Mouse (Mus musculus): ENCODE data around the gene Emd. TPM values are rescaled to one million over a fixed set of nuclear protein-coding genes. Genes with fewer than 3 reads are reported as not detected.

Emd gene
- polyA plus RNA-seq (2015; fragmentation: Nextera tagmentation; extraction: Ambion mirVana), result 8.9 and 9.7 TPM in 2 replicates

DNA sequence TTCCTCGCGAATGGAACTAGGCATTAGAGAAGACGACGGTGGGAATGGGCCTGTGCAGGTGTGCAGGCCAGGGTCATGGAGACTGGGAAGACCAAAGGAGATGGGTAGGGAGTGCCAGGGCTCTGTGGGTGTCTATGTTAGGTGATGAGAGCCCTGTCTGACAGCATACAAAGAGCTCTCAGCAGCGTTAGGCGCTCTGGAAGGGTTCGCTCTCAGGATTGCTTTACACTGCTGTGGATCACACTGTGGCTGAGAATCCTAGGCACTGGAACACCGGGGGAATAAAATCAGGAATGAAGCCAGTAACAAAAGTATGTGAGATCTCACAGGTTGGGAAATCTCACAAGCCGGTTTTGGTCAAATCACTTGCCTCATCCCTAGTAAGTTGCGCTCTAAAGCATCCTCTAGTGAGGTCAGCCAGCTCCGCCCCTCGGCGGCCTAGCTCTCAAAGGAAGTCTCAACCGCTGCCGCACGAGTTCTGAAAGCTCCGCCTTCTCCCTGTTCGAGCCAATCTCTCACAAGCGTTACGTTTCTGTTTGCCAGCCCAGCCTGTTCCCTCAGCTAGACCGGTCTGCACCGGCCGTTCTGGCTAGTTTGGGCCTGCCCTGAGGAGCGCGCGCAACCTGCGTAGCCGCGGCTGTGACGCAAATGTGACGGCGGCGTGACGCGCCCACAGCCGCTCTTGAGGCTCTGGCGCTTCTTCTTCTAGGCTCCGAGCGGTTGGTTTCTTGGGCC is at the start of gene Emd:
Emd (plus strand) TSS at position 535 of the 735 bp plus-strand sequence.

DNA sequence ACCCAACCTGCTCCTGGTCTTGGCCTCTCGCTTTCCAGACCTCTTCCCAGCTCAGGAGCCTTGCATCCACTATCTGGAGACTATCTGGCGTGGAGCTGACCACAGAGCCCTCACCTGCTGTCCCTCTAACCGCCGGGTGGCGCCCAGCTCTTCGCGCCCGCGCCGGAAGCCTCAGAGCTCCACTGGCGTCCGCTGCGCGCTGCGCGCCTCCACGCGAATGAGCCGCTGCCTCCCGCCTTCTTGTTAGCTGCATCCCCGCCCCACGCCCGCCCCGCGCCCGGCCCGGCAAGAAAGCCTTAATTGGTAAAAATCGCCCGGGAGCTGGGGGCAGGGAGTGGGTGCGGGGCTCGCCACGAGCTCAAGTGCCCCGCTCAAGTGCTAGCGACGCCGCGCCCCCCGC is 4.9 kb upstream of the Emd start, which contains the start of gene Flna:
Flna (minus strand) TSS at position 206 of the 400 bp plus-strand sequence.

DNA sequence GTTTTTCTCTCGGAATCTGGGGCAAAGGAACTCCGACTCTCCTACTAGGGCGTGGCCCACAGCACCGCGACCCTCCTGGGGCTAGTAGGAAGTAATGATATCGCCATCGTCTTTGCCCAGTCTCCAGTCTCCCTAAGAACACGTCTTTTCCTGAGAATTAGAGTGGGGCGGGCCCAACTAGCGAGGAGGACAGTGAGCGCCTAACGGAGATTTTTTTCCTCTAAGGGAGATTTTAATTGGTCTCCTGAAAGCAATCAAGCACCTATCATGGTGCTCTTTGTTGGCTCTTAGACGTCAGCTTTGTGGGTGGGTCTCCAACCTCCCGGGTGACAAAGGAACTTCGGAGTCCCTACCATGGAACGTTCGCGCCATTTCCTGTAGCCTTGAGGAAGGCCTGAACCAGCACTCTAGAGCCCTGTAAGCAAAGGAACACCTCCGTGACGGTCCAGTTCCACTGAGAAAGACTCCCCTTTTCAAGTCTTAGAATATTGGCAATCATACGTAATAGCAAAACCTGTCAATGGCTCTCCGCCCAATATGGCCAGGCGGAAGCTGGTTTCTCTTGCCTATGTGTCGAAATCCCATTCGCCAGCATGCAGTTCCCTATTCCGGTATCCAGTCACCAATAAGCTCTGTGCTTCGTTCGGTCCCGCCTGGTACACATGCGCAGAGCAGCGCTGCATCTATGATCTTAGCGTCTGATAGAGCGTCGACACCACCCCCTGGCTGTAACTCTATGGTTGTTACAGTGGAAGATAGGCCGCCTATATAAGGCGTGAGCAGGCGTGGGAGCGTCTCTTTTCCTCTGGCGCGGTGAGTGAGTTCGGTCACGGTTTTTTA is 15.8 kb downstream of the Emd start, which contains the start of gene Rpl10:
Rpl10 (plus strand) TSS at position 751 of the 840 bp plus-strand sequence.

DNA sequence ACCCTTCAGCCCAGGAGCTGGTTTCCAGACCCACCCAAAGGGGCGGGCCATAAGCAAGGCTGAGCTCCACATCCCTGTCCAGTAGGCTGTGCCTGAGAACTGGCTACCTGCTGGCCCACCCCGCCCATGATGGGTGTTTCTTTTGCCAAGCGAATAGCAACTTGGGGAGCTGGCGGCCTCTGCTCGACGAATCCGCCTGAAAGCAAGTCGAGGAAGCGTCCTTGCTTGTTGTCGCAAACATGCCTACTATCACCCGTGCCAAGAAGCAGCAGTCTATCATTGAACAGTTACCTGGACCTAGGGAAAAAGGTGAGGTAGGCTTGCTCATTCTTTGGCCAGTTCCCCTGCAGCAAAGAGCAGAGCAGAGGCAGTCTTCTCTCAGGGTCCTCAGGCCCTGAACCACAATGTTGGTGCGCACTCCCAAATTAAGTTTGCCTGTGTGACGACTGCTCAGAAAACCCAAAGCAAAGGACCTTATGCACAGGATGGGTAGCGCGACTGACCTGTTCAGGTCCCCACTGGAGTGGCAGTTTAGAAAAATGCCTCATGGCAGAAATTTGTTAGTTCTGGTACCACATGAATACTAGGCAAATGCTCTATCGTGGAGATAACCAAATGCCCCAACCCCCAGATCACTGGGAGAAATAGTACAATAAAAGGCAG is 27.4 kb downstream of the Emd start, which contains the start of the genes Taz and Dnase1l1:
Taz (plus strand) TSS at position 181 of the 663 bp plus-strand sequence.
Dnase1l1 (minus strand) TSS at position 606 of the 663 bp plus-strand sequence.

DNA sequence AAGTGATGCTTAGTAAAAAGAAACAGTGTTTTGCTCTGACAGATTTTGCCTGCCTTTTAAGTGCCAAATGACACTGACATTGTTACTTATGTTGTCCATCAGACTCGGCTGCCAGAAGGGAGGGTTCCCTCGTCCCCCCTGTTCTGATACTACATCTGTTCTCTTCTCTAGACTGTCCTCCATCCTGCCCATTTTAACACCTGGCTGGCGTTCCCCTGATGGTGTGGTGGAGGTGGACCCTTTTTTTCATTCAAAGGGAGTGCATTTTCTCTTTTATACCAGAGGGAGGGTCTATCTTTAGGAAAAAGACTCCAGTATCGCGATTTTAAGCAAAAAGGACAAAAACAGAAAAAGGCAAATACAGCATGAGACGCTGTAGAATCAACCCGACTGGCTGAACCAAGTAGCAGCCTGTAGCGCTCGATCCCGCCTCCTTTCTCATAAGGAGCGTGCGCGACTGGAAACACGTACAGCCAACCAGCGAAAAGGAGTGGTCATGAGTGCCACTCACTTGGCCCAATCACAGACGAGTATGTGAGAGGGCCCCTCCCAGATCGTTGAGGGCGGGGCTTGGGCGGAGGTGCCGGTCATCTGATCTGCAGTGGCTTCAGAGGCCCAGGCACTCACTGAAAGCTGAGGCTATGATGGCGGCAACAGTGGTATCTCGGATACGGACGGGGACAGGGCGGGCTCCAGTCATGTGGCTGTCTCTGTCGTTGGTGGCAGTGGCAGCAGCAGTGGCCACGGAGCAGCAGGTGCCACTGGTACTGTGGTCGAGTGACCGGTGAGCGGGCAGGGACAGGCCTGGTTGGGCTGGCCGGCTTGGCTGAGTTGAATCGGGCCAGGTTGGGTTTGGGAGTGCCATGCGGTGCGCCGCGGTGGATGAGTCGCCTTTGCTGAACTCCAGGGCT is 42.3 kb downstream of the Emd start, which contains the start of gene Atp6ap1:
Atp6ap1 (plus strand) TSS at position 560 of the 911 bp plus-strand sequence.

DNA sequence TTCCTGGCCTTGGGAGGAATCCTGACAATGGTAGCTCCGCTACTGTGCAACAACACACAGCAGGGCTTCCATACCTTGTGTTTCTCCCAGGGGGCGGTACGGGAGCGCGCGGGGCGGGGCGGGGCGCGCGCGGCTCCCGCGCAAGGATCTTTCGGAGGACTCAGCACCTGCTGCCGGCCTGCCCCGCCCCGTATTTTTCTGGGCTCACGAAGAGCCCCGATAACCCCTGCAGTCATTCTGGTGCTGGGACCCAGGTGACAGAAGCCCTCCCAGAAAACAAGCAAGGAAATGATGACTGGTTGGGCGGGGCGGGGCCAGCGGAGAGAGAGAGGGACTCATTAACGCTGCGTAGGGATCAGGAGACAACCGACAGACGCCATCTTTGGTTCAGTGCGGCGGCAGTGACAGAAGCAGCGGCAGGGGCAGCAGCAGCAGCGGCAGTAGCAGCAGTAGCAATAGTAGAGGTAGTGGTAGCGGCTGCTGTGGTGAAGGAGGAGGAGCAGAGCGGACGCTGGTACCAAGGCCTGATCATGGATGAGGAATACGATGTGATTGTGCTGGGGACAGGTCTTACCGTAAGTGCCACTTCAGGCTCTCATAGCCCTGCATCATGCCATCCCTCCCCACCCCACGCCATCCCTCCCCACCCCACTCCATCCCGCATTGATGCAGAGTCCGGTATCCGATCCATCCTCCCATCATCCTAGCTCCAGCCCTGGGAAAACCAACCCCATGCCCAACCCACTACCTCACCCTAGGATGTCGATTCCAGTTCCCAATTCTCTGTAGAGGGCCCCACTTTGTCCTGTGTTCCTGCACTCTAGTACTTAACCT is 50.6 kb downstream of the Emd start, which contains the start of gene Gdi1:
Gdi1 (plus strand) TSS at position 132 of the 834 bp plus-strand sequence.

Small RNA genes within 50 kb of the gene (microRNA-seq; reads per million reads assigned to microRNA genes)
- 1.1 to 1.3 reads per million in 2 experiments for gene Mir7091

Other genes with a start within 250 kb of the Emd start
- 37.5 and 40.1 TPM in 2 replicates for gene Irak1, start 230.8 kb upstream of the Emd start, polyA plus RNA-seq (2015; fragmentation: Nextera tagmentation; extraction: Ambion mirVana)
- 0.79 TPM in 1 of 2 replicates, not detected in the other for gene Opn1mw, start 127.2 kb upstream of the Emd start, polyA plus RNA-seq (2015; fragmentation: Nextera tagmentation; extraction: Ambion mirVana)
- gene Mecp2, start 119.3 kb upstream of the Emd start, polyA plus RNA-seq (2015; fragmentation: Nextera tagmentation; extraction: Ambion mirVana), result 14.6 and 14.9 TPM in 2 replicates
- gene Tex28, start 86.8 kb upstream of the Emd start, polyA plus RNA-seq (2015; fragmentation: Nextera tagmentation; extraction: Ambion mirVana), result not detected in 2 replicates
- gene Tktl1, start 77.4 kb upstream of the Emd start, polyA plus RNA-seq (2015; fragmentation: Nextera tagmentation; extraction: Ambion mirVana), result not detected in 2 replicates
- gene Flna, start 4.9 kb upstream of the Emd start, polyA plus RNA-seq (2015; fragmentation: Nextera tagmentation; extraction: Ambion mirVana), result 55.4 and 60.8 TPM in 2 replicates
- 431 and 454 TPM in 2 replicates for gene Rpl10, start 16.1 kb downstream of the Emd start, polyA plus RNA-seq (2015; fragmentation: Nextera tagmentation; extraction: Ambion mirVana)
- gene Taz, start 27.2 kb downstream of the Emd start, polyA plus RNA-seq (2015; fragmentation: Nextera tagmentation; extraction: Ambion mirVana), result 67.0 and 73.2 TPM in 2 replicates
- 46.5 and 53.2 TPM in 2 replicates for gene Dnase1l1, start 27.6 kb downstream of the Emd start, polyA plus RNA-seq (2015; fragmentation: Nextera tagmentation; extraction: Ambion mirVana)
- gene Atp6ap1, start 42.4 kb downstream of the Emd start, polyA plus RNA-seq (2015; fragmentation: Nextera tagmentation; extraction: Ambion mirVana), result 71.0 and 77.7 TPM in 2 replicates
- 65.1 and 70.0 TPM in 2 replicates for gene Gdi1, start 50.3 kb downstream of the Emd start, polyA plus RNA-seq (2015; fragmentation: Nextera tagmentation; extraction: Ambion mirVana)
- gene Fam50a, start 58.3 kb downstream of the Emd start, polyA plus RNA-seq (2015; fragmentation: Nextera tagmentation; extraction: Ambion mirVana), result 36.6 and 42.8 TPM in 2 replicates
- 1.9 and 2.5 TPM in 2 replicates for gene Plxna3, start 74.4 kb downstream of the Emd start, polyA plus RNA-seq (2015; fragmentation: Nextera tagmentation; extraction: Ambion mirVana)
- gene Lage3, start 98.9 kb downstream of the Emd start, polyA plus RNA-seq (2015; fragmentation: Nextera tagmentation; extraction: Ambion mirVana), result 63.8 and 71.3 TPM in 2 replicates
- gene Ubl4a, start 118.5 kb downstream of the Emd start, polyA plus RNA-seq (2015; fragmentation: Nextera tagmentation; extraction: Ambion mirVana), result 53.7 and 55.0 TPM in 2 replicates
- 8.3 and 8.4 TPM in 2 replicates for gene Slc10a3, start 118.7 kb downstream of the Emd start, polyA plus RNA-seq (2015; fragmentation: Nextera tagmentation; extraction: Ambion mirVana)
- 23.3 and 28.6 TPM in 2 replicates for gene Fam3a, start 138.6 kb downstream of the Emd start, polyA plus RNA-seq (2015; fragmentation: Nextera tagmentation; extraction: Ambion mirVana)
- 14.9 and 15.4 TPM in 2 replicates for gene Ikbkg, start 138.6 kb downstream of the Emd start, polyA plus RNA-seq (2015; fragmentation: Nextera tagmentation; extraction: Ambion mirVana)
- 8.1 and 17.5 TPM in 2 replicates for gene G6pdx, start 174.5 kb downstream of the Emd start, polyA plus RNA-seq (2015; fragmentation: Nextera tagmentation; extraction: Ambion mirVana)
- 0.33 TPM in 1 of 2 replicates, not detected in the other for gene Gm6880, start 226.7 kb downstream of the Emd start, polyA plus RNA-seq (2015; fragmentation: Nextera tagmentation; extraction: Ambion mirVana)

Measured in skeletal muscle tissue, postnatal 0 days (tissue).